Mouse (Mus musculus): ENCODE measurements around the gene Serhl.
"Not testable (repeated sequence)": the region's sequence is repeated elsewhere in the genome, so short reads cannot be mapped to it uniquely, and the experiment has no call there.

Serhl gene

GRCm38 (mm10) chr15:83089429-83089605 lies at the start of gene Serhl:
Gene Serhl (plus strand): TSS chr15:83089506.
- DNase-seq = no peak

GRCm38 (mm10) chr15:83040156-83040555 lies 49.1 kb upstream of the Serhl start:
- no peak for DNase-seq

GRCm38 (mm10) chr15:83042655-83043361 lies 46.5 kb upstream of the Serhl start:
- no peak for DNase-seq

DNA sequence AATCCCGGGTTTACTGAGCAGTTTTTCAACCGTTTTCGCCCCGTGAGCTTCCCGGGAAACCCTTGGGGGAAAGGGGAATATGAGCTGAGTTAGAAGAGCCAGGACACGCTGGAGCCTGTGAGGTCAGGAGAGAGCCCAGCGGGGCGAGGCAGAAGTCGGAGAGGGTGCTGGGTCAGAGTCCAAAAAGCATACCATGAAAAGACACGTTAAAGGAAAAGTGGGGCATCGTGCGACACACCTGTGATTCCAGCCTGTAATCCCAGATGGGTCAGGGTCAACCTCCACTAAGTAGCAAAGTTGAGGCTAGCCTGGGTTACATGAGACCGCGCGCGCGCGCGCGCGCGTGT lies 46.0 kb upstream of the Serhl start:
- DNase-seq = no peak

GRCm38 (mm10) chr15:83045565-83045964 lies 43.7 kb upstream of the Serhl start:
- not testable (repeated sequence) for DNase-seq

- DNase-seq = no peak
Measured at GRCm38 (mm10) chr15:83046308-83046707, 43.0 kb upstream of the Serhl start.

- no peak for DNase-seq
Measured at GRCm38 (mm10) chr15:83046730-83047129, 42.6 kb upstream of the Serhl start.

DNA sequence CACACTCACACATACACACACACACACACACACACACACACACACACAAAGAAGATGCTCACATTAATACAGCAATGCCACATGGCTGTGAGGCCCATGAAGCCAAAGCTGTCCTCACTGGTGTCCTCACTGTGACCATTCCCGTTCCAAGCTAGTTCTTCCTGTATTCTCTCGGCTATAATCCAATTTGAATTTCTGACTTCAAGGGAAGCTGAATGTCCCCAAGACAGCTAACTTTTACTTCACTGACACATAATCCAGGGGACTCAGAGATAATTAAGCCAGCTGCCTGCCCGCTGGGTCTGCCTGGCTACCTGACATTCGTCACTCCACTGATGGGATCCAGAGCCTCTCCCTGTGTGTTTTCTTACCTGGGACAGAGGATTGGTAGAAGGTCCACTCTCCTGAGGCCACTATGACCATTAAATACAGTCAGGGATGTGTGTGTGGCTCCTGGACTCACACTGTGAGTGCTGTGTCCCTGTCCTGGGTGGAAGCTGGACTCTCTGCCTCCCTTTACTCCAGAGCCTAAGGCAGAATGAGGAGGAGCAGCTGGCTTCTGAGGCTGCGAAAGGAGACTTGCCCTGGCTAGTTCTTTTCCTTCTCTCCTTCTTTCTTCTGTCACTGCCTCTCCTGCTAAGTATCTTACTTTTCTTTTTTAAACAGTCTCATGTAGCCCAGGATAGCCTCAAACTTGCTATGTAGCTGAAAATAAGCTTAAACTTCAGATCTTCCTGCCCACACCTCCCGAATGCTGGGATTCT lies 36.8 kb upstream of the Serhl start:
- DNase-seq = no peak

DNA sequence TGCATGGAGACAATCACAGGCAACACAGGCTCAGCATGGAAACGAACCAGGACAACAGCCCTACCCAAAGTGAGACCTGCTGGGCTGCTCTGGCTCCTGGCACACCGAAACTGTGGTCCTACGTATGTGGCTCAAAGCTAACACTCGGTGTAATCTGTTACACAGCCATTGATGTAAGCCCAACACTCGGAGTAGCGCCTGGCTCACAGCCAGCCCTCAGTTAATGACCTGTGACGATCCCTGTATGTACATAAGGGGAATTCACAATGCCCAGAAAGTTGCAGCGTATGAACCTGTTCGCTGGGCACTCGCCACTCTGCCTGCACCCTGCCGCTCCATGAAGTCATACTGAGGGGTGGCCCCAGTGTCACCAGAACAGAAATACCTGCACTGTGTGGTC lies 36.0 kb upstream of the Serhl start:
- no peak for DNase-seq

GRCm38 (mm10) chr15:83055569-83055968 lies 33.7 kb upstream of the Serhl start:
- no peak for DNase-seq

- no peak for DNase-seq
Measured at GRCm38 (mm10) chr15:83056378-83057083, 32.8 kb upstream of the Serhl start.

GRCm38 (mm10) chr15:83057533-83057932 lies 31.8 kb upstream of the Serhl start:
- no peak for DNase-seq

DNA sequence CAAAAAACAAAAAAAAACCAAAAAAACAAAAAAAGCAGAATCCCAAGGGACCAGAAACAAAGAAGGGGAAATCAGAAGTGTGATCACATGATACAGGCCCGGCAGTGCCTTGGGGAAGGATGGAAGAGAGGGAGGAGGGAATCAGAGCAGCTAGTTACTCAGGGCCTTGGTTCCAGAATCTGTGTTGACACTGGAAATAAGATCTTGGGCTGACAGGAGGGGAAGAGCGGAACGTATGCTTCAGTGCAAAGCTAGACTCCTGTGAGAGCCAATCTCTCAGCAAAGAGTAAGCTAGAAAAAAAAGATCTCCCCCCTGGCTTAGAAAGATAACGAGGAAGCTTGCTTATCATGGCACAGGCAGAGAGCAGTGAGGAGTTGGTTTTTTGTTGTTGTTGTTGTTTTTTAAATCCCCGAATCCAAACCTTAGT lies 30.1 kb upstream of the Serhl start:
- no peak for DNase-seq

DNA sequence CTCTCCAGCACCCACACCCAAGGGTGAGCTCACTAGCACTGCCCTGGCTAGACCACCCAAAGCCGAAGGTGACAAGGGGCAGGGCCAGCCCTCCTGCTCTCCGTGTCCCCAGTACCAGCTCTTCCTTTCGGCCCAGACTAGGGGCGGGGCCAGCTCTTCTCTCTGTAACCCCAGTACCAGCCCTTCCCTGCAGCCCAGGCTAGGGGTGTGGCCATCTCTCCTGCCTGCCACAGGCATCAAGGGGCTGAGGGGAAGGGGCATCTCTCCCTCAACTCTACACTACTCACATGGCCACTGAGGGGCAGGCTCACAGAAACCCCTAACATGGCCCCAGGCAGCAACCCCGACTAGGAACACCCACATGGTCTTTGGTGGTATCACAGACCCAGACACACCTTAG lies 27.6 kb upstream of the Serhl start:
- DNase-seq = no peak

DNA sequence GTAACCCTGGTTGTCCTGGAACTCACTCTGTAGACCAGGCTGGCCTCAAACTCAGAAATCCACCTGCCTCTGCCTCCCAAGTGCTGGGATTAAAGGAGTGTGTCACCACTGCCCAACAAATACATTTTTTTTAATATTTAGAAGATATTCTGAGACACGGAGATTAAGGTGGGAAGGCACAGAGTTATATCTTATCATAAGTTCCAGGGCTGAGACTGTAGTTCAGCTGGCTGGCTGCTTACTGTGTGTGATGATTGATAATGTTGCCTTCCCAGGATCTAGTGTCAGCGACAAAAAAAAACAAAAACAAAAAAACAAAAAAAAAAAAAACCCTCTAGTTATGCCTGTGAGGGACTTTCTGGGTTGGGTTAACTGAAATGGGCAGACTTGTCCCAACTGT lies 26.7 kb upstream of the Serhl start:
- not testable (repeated sequence) for DNase-seq

- peak; percentile 72 for DNase-seq
Measured at GRCm38 (mm10) chr15:83065543-83065942, 23.8 kb upstream of the Serhl start.

GRCm38 (mm10) chr15:83068270-83068669 lies 21.0 kb upstream of the Serhl start:
- DNase-seq = no peak

DNA sequence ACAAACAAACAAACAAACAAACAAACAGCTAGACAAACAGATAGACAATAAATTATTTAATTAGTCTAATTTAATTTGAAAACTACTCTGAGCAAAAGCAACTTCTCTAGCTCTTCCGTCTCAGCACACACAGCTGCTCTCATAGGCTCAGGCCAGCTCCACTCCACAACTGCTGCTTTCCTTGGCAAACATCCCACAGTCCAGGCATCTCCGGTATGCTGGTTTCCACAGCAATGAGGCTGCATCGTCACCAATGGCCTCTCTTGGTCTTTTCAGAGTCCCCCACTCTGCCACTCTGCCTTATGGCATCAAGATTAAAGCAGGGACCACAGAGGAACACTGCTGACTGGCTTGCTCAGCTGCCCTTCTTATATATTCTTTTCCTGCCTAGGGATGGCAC lies 18.4 kb upstream of the Serhl start:
- peak; percentile 85 for DNase-seq

- DNase-seq = no peak
Measured at GRCm38 (mm10) chr15:83071752-83072151, 17.6 kb upstream of the Serhl start.

DNA sequence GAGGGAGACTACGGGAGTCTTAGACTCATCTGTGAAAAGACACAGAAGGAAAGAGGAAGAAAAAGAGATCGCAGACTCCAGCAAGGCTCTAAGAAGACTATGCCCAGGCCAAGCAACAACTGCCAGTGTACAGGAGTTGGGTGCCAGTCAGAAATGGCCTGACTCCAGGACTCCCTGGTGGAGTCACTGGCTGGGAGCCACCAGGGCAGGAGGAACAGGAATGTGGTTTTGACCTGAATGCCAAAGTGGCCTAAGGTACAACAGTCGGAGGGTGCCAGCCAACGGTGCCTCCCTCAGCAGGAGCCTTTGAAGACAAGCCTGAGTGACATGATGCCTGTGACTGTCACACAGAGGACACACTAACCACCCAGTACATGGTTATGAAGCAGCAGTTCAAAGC lies 15.1 kb upstream of the Serhl start:
- DNase-seq = no peak

- peak; percentile 38 for DNase-seq
Measured at GRCm38 (mm10) chr15:83075607-83076525, 13.4 kb upstream of the Serhl start.

GRCm38 (mm10) chr15:83083530-83083929 lies 5.8 kb upstream of the Serhl start:
- DNase-seq = no peak

DNA sequence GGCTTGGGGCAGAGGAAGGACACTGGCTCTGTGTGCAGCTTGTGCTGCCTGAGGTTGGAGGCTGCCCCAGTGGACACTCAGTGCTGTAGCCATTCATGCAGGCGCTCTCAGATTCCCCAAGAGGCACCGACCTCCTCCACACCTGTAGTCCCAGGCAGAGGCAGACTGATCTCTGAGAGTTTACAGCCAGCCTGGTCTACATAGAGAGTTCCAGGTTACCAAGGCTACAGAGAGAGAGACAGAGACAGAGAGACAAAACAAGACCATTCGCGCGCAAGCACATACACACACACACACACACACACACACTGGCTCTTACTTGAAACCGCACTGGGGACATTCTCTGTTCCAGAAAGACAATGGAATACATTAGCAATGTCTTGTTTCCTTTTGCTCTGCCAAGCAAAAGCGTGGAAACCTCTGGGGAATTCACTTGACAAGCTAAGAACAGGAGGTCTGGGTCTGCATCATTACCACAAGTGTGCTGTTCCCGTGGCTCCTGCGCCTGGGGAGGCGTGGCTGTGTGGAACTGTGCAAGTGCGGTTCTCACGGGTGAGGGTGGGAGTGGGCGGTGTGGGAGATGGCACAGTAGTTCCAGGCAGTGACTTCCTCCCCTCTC lies 5.2 kb upstream of the Serhl start:
- no peak for DNase-seq

All from lung, postnatal 10 days (tissue).